Mouse (Mus musculus): Measurements from ENCODE around the gene Ttc39a.

DNA sequence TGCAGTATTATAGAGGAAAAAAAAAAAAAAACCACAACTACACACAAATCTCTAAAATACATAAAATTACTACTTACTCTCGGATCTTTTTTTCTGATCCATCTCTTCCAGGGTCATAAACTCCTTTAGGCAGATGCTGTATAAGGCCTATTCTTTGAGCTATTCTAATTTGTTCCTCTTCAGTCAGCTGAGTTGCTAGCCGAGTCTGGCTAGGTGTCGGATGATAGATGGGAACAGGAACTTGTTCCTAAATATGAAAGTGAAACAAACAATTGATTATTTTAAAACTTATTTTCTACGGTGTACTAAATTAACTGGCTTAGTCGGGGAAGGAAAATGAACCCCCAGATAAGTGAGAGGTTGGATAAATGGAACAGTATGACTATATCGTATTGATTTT is 50.4 kb downstream of the Ttc39a start:
- TF ChIP-seq CTCF (IDR thresholded peaks at IDR 0.05; ENCODE audit: low read depth) = no peak
- TF ChIP-seq EP300 (IDR thresholded peaks at IDR 0.05; ENCODE audit: low read depth) = no peak

All from heart, postnatal 0 days (tissue).